ENCODE assay signal across 9 mouse cellular contexts in the genomic region with DNA sequence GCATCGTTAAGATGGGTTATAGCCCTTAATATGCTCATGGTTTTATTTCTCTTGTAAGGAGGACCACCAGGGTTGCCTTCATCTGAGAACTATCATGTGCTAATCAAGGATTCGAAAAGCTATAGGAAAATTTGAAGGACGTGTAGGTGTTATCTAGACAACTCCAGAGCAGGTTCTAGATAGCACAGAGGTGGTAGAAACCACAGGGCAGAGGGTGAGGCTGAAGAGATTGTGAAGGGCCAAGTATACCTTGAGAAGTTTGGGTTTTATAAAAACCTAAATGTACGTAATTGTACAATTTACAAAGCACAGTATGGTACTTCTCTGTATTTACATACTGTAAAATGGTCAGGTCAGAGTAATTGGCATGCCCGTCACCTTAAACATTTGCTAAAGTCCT. TPM values are rescaled to one million over a fixed set of nuclear protein-coding genes. Genes with fewer than 3 reads are reported as not detected.
DNase-seq lines count a peak whose midpoint lies in the region; ATAC-seq and TF ChIP-seq lines count a peak whose summit lies in the region.
"Had no signal": no experiment of that assay in that cellular context is flagged by ENCODE, and none has a peak within 500 bp of the region (broad histone marks: within the 10 kb centered on the region; RNA-seq: fewer than 3 reads in every experiment).

No protein-coding gene starts in this region.

- peaks cover 23% of the 10 kb centered on the region for H3K4me1 ChIP-seq in hindbrain, embryonic 15.5 days (replicated peaks)
- peaks cover 15% of the 10 kb centered on the region for H3K4me1 ChIP-seq in hindbrain, embryonic 14.5 days (replicated peaks; ENCODE audit: control insufficient read depth, insufficient read depth, low read length)
- H3K4me1 ChIP-seq in neural tube, embryonic 13.5 days (replicated peaks) = peaks cover 37% of the 10 kb centered on the region
- H3K4me1 ChIP-seq in limb, embryonic 14.5 days (ENCODE audit: control insufficient read depth, insufficient read depth, low read length) = peaks cover 31% of the 10 kb centered on the region

- TF ChIP-seq POLR2A in limb, embryonic 14.5 days (IDR thresholded peaks at IDR 0.05; ENCODE audit: borderline replicate concordance, extremely low read depth, insufficient read depth, insufficient read length) = no peak

- peak overlapping the region; percentile 0 for H3K27ac ChIP-seq in hindbrain, embryonic 15.5 days (replicated peaks)
- no peak overlapping the region for H3K27ac ChIP-seq in hindbrain, embryonic 14.5 days
- H3K27ac ChIP-seq in neural tube, embryonic 13.5 days (replicated peaks) = peak overlapping the region; percentile 59
- peak overlapping the region; percentile 45; the same call in 1 of the 2 replicates for H3K27ac ChIP-seq in limb, embryonic 14.5 days (replicated peaks; ENCODE audit: low read depth, low read length)
- H3K27ac ChIP-seq: liver, embryonic 14.5 days had no signal

- no peaks in the 10 kb centered on the region for H3K9me3 ChIP-seq in hindbrain, embryonic 15.5 days
- no peaks in the 10 kb centered on the region for H3K9me3 ChIP-seq in hindbrain, embryonic 14.5 days (ENCODE audit: control insufficient read depth, low read length)
- no peaks in the 10 kb centered on the region for H3K9me3 ChIP-seq in neural tube, embryonic 13.5 days
- no peaks in the 10 kb centered on the region for H3K9me3 ChIP-seq in limb, embryonic 14.5 days (ENCODE audit: control insufficient read depth, low read length)

- no peak for ATAC-seq in hindbrain, embryonic 15.5 days (ENCODE audit: low FRiP score, low read depth)
- no peak for ATAC-seq in hindbrain, embryonic 14.5 days (ENCODE audit: low FRiP score)
- no peak for ATAC-seq in neural tube, embryonic 13.5 days (ENCODE audit: low read depth)
- no peak for ATAC-seq in limb, embryonic 14.5 days (ENCODE audit: low FRiP score, low read depth)

- no peaks in the 10 kb centered on the region for H3K36me3 ChIP-seq in hindbrain, embryonic 15.5 days
- H3K36me3 ChIP-seq in hindbrain, embryonic 14.5 days (replicated peaks; ENCODE audit: control insufficient read depth, insufficient read depth) = no peaks in the 10 kb centered on the region
- H3K36me3 ChIP-seq in neural tube, embryonic 13.5 days = no peaks in the 10 kb centered on the region; the same call in 1 of the 2 replicates
- no peaks in the 10 kb centered on the region for H3K36me3 ChIP-seq in limb, embryonic 14.5 days (ENCODE audit: control insufficient read depth, insufficient read depth, low read length)

- H3K9ac ChIP-seq in hindbrain, embryonic 15.5 days = no peak overlapping the region
- H3K9ac ChIP-seq in hindbrain, embryonic 14.5 days = no peak overlapping the region
- H3K9ac ChIP-seq in neural tube, embryonic 13.5 days = no peak overlapping the region
- no peak overlapping the region for H3K9ac ChIP-seq in limb, embryonic 14.5 days (ENCODE audit: low read depth, low read length, severe bottlenecking)
- H3K9ac ChIP-seq: liver, embryonic 14.5 days had no signal

- DNase-seq in hindbrain, embryonic 14.5 days (ENCODE audit: low spot score) = no peak
- DNase-seq in neural tube, embryonic 10.5 days (ENCODE audit: extremely low spot score, low spot score) = no peak
- DNase-seq in limb, embryonic 14.5 days (ENCODE audit: low spot score) = no peak
- no peak for DNase-seq in embryo, embryonic 10 days (ENCODE audit: low spot score)
- no peak for DNase-seq in right cerebral cortex, adult 18-20 months
- DNase-seq: right cerebral cortex, postnatal 4 days had no signal

- no peaks in the 10 kb centered on the region for H3K27me3 ChIP-seq in hindbrain, embryonic 15.5 days
- no peaks in the 10 kb centered on the region for H3K27me3 ChIP-seq in hindbrain, embryonic 14.5 days (ENCODE audit: control insufficient read depth, insufficient read depth, low read length)
- no peaks in the 10 kb centered on the region for H3K27me3 ChIP-seq in neural tube, embryonic 13.5 days
- H3K27me3 ChIP-seq in limb, embryonic 14.5 days (ENCODE audit: control insufficient read depth, insufficient read depth, low read length) = no peaks in the 10 kb centered on the region

- no peak overlapping the region for H3K4me3 ChIP-seq in hindbrain, embryonic 15.5 days
- H3K4me3 ChIP-seq in hindbrain, embryonic 14.5 days (replicated peaks; ENCODE audit: low read length) = no peak overlapping the region
- H3K4me3 ChIP-seq in neural tube, embryonic 13.5 days = no peak overlapping the region
- H3K4me3 ChIP-seq in limb, embryonic 14.5 days (replicated peaks; ENCODE audit: low read length) = no peak overlapping the region

- WGBS in hindbrain, embryonic 15.5 days = 91% methylated on average over 5 of the region's 5 CpGs
- 96% methylated on average over 5 of the region's 5 CpGs for WGBS in hindbrain, embryonic 14.5 days
- WGBS in neural tube, embryonic 13.5 days = 88% methylated on average over 5 of the region's 5 CpGs
- 85% methylated on average over 5 of the region's 5 CpGs for WGBS in limb, embryonic 14.5 days

- no peak overlapping the region for H3K4me2 ChIP-seq in hindbrain, embryonic 15.5 days
- H3K4me2 ChIP-seq in hindbrain, embryonic 14.5 days (replicated peaks) = no peak overlapping the region
- H3K4me2 ChIP-seq in neural tube, embryonic 13.5 days = no peak overlapping the region
- no peak overlapping the region for H3K4me2 ChIP-seq in limb, embryonic 14.5 days (replicated peaks; ENCODE audit: low read depth, low read length, severe bottlenecking)

RNA-seq across cellular contexts. Expression of a gene that starts 13.4 kb away (rescaled TPM):
- 88.8 and 99.5 TPM in 2 replicates for polyA plus RNA-seq in hindbrain, embryonic 15.5 days (2015; fragmentation: Nextera tagmentation; extraction: Ambion mirVana)
- polyA plus RNA-seq in hindbrain, embryonic 14.5 days (2014; fragmentation: Nextera tagmentation; extraction: Ambion mirVana) = 58.3 and 58.5 TPM in 2 replicates
- polyA plus RNA-seq in neural tube, embryonic 13.5 days (2015; fragmentation: Nextera tagmentation; extraction: Ambion mirVana) = 74.5 and 79.3 TPM in 2 replicates
- polyA plus RNA-seq in limb, embryonic 14.5 days (2012; rRNA removed) = 16.2 and 25.4 TPM in 2 replicates
- polyA plus RNA-seq in limb, embryonic 14.5 days (2014; fragmentation: Nextera tagmentation; extraction: Ambion mirVana) = 8.0 and 9.6 TPM in 2 replicates

RNA-seq across cellular contexts. Expression of a gene that starts 33.8 kb away (rescaled TPM):
- polyA plus RNA-seq in hindbrain, embryonic 15.5 days (2015; fragmentation: Nextera tagmentation; extraction: Ambion mirVana) = 0.79 and 1.5 TPM in 2 replicates
- polyA plus RNA-seq in hindbrain, embryonic 14.5 days (2014; fragmentation: Nextera tagmentation; extraction: Ambion mirVana) = 1.6 and 2.2 TPM in 2 replicates
- polyA plus RNA-seq in neural tube, embryonic 13.5 days (2015; fragmentation: Nextera tagmentation; extraction: Ambion mirVana) = 0.32 and 0.59 TPM in 2 replicates
- polyA plus RNA-seq in limb, embryonic 14.5 days (2012; rRNA removed) = 0.20 and 0.29 TPM in 2 replicates
- polyA plus RNA-seq in limb, embryonic 14.5 days (2014; fragmentation: Nextera tagmentation; extraction: Ambion mirVana) = 0.14 and 0.33 TPM in 2 replicates
- polyA plus RNA-seq: liver, embryonic 14.5 days had no signal

RNA-seq across cellular contexts. Expression of a gene that starts 46.6 kb away (rescaled TPM):
- polyA plus RNA-seq in hindbrain, embryonic 15.5 days (2015; fragmentation: Nextera tagmentation; extraction: Ambion mirVana) = 16.2 and 16.8 TPM in 2 replicates
- polyA plus RNA-seq in hindbrain, embryonic 14.5 days (2014; fragmentation: Nextera tagmentation; extraction: Ambion mirVana) = 21.8 and 22.6 TPM in 2 replicates
- polyA plus RNA-seq in neural tube, embryonic 13.5 days (2015; fragmentation: Nextera tagmentation; extraction: Ambion mirVana) = 10.8 and 14.4 TPM in 2 replicates
- polyA plus RNA-seq in limb, embryonic 14.5 days (2012; rRNA removed) = 47.4 and 63.1 TPM in 2 replicates
- polyA plus RNA-seq in limb, embryonic 14.5 days (2014; fragmentation: Nextera tagmentation; extraction: Ambion mirVana) = 15.8 and 17.6 TPM in 2 replicates

RNA-seq across cellular contexts. Expression of a gene that starts 59.3 kb away (rescaled TPM):
- polyA plus RNA-seq in hindbrain, embryonic 15.5 days (2015; fragmentation: Nextera tagmentation; extraction: Ambion mirVana) = 5.3 and 5.7 TPM in 2 replicates
- polyA plus RNA-seq in hindbrain, embryonic 14.5 days (2014; fragmentation: Nextera tagmentation; extraction: Ambion mirVana) = 6.4 and 7.5 TPM in 2 replicates
- 2.8 and 3.7 TPM in 2 replicates for polyA plus RNA-seq in neural tube, embryonic 13.5 days (2015; fragmentation: Nextera tagmentation; extraction: Ambion mirVana)
- 1.3 TPM in 2 replicates for polyA plus RNA-seq in limb, embryonic 14.5 days (2012; rRNA removed)
- polyA plus RNA-seq in limb, embryonic 14.5 days (2014; fragmentation: Nextera tagmentation; extraction: Ambion mirVana) = 4.4 and 7.5 TPM in 2 replicates
